Mouse (Mus musculus) lung, adult 2 months (tissue): ENCODE data around the gene Gm28053. TPM values are rescaled to one million over a fixed set of nuclear protein-coding genes. Genes with fewer than 3 reads are reported as not detected.

Source experiments
- DNase-seq: peaks from one replicate; pipeline ENCODE4 v3.0.0; 2022
- H3K4me1 ChIP-seq: fragments of 200-500 bp; 2 replicates; pipeline ENCODE4 v1.6.1; 2011; ENCODE audit warnings: low read length; ENCODE audit not compliant: control insufficient read depth, insufficient read depth
- H3K4me3 ChIP-seq: fragments of 200-500 bp; replicated peaks from 2 replicates; pipeline ENCODE3; 2011; ENCODE audit warnings: low read depth, mild to moderate bottlenecking, control low read depth, low read length; ENCODE audit errors: extremely low read depth
- CTCF ChIP-seq: fragments of 200-500 bp; IDR thresholded peaks from 2 replicates; pipeline ENCODE4 v1.5.1; 2011; ENCODE audit warnings: mild to moderate bottlenecking, low read length, control low read depth; ENCODE audit not compliant: insufficient read depth
- POLR2A ChIP-seq: fragments of 200-500 bp; IDR thresholded peaks from 2 replicates; pipeline ENCODE4 v1.6.1; 2011; ENCODE audit warnings: low read depth, mild to moderate bottlenecking, control low read depth, low read length, borderline replicate concordance; ENCODE audit errors: extremely low read depth
- WGBS: fragments of 180-500 bp; shearing (Covaris S2); methylation state at CpG from one replicate; pipeline ENCODE4 v1.1.7; 2018; 5-methylcytosine and 5-hydroxymethylcytosine counted together
- polyA plus RNA-seq: library from polyadenylated mRNA; depleted of rRNA; stranded (reverse); fragments of >200 nt; gene quantifications from 2 replicates; pipeline ENCODE4 v1.2.3, GENCODE M21; 2012; rRNA removed

The Gm28053 gene
- polyA plus RNA-seq, result 1.8 TPM in 1 of 2 replicates, not detected in the other

- no peak for DNase-seq
- no peaks in the 10 kb centered on the region for H3K4me1 ChIP-seq
- 59% methylated on average over 2 of the region's 2 CpGs for WGBS
- no peak within 1 kb of the TSS for H3K4me3 ChIP-seq
- TF ChIP-seq POLR2A (no peak), CTCF (no peak)
These were observed at the start of gene Gm28053, which contains the start of gene Gimap7 for GRCm38 (mm10) chr6:48718455-48718854. Gene Gm28053 (plus strand): TSS chr6:48718607. Gene Gimap7 (plus strand): TSS chr6:48718621.

- 67% methylated on average over 2 of the region's 2 CpGs for WGBS
- no peaks in the 10 kb centered on the region for H3K4me1 ChIP-seq
- H3K4me3 ChIP-seq, result no peak overlapping the region
- DNase-seq, result no peak
- TF ChIP-seq CTCF (no peak), POLR2A (no peak)
These were observed 48.9 kb upstream of the Gm28053 start for GRCm38 (mm10) chr6:48669446-48669969.

- Histone ChIP-seq H3K4me1 (0 out of 2 replicates have a peak, but pooled peaks cover 3% of the 10 kb centered on the region), H3K4me3 (no peak overlapping the region)
- no peak for DNase-seq
- no peak for TF ChIP-seq POLR2A
- TF ChIP-seq CTCF, result no peak
- 94% methylated on average over 9 of the region's 9 CpGs for whole genome bisulfite sequencing
These were observed 43.9 kb upstream of the Gm28053 start for GRCm38 (mm10) chr6:48674291-48675058.

GRCm38 (mm10) chr6:48675400-48675930, 42.9 kb upstream of the Gm28053 start:
- Histone ChIP-seq H3K4me1 (peaks cover 3% of the 10 kb centered on the region; the same call in 1 of the 2 replicates), H3K4me3 (peak overlapping the region; percentile 68)
- 36% methylated on average over 10 of the region's 10 CpGs for WGBS
- TF ChIP-seq POLR2A, result no peak
- no peak for TF ChIP-seq CTCF
- peak; percentile 20 for DNase-seq

- TF ChIP-seq POLR2A, result peak; percentile 45; the same call in 1 of the 2 replicates
- TF ChIP-seq CTCF, result no peak
- Histone ChIP-seq H3K4me3 (peak within 1 kb of the TSS; percentile 68), H3K4me1 (peaks cover 3% of the 10 kb centered on the region; the same call in 1 of the 2 replicates)
- peak; percentile 37 for DNase-seq
- WGBS, result 19% methylated on average over 13 of the region's 13 CpGs
These were observed 42.2 kb upstream of the Gm28053 start, which contains the start of gene Gimap9 for GRCm38 (mm10) chr6:48675931-48676859. Gene Gimap9 (plus strand): TSS chr6:48676129.

GRCm38 (mm10) chr6:48676860-48677415, 41.5 kb upstream of the Gm28053 start:
- TF ChIP-seq CTCF (no peak), POLR2A (no peak)
- DNase-seq, result no peak
- Histone ChIP-seq H3K4me1 (peaks cover 3% of the 10 kb centered on the region), H3K4me3 (no peak overlapping the region)
- 56% methylated on average over 5 of the region's 5 CpGs for WGBS

GRCm38 (mm10) chr6:48677492-48678345, 40.7 kb upstream of the Gm28053 start:
- Histone ChIP-seq H3K4me3 (no peak overlapping the region), H3K4me1 (peaks cover 4% of the 10 kb centered on the region)
- DNase-seq, result no peak
- WGBS, result 86% methylated on average over 17 of the region's 17 CpGs
- TF ChIP-seq CTCF (no peak), POLR2A (no peak)

- Histone ChIP-seq H3K4me1 (peaks cover 4% of the 10 kb centered on the region), H3K4me3 (no peak overlapping the region)
- no peak for TF ChIP-seq POLR2A
- DNase-seq, result no peak
- WGBS, result 48% methylated on average over 4 of the region's 4 CpGs
These were observed 40.0 kb upstream of the Gm28053 start for GRCm38 (mm10) chr6:48678391-48678790.
